Mouse (Mus musculus) naive thymus-derived CD4-positive, alpha-beta T cell, adult 5 months (primary cell): ENCODE measurements around the gene Vmn1r34. TPM values are rescaled to one million over a fixed set of nuclear protein-coding genes. Genes with fewer than 3 reads are reported as not detected.

Experiments
- polyA plus RNA-seq: library from polyadenylated mRNA; unstranded; fragments of 100-300 nt; shearing (Covaris generic); gene quantifications from one replicate; pipeline ENCODE4 v1.2.1, GENCODE M21; 2017

Vmn1r34 gene
- not detected for polyA plus RNA-seq

DNA sequence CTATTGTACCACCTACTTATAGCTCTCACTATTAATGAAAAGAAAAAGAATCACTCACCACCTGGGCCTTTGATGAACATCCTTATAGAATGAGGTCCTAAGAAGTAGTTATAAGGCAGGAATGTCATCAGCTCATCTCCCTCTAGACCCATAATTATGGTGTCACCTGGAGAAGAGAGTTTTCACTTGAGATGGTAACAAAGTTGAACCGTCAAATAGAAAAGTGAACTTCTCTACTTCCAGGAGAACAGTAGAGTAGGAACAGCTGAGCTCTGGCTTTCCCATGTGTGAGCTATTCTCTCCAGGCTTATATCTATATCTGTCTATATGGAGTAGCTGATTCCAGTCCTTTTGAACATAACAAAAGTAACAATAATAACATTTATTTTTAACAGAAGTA, at the start of gene Vmn1r34:
Vmn1r34 (minus strand) TSS at position 101 of the 400 bp plus-strand sequence.

DNA sequence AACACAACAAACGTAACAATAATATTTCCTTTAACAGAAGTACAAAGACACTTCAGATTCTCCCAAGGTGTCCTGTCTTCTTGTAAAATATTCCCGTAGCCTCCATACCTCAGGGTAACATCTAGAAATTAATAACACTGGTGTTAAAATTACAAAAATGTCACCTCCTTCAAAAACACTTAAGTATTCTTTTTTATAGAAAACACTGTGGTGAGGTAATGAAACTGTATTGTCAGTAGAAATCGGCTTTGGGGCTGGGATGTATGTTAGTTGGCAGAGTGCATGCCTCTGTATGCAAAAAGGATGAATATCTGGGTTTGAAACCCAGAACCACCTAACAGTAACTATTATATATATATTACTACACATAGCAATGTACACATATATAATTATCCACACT, 42.1 kb upstream of the Vmn1r34 start, which contains the start of gene Vmn1r35:
Vmn1r35 (minus strand) TSS at position 101 of the 400 bp plus-strand sequence.

DNA sequence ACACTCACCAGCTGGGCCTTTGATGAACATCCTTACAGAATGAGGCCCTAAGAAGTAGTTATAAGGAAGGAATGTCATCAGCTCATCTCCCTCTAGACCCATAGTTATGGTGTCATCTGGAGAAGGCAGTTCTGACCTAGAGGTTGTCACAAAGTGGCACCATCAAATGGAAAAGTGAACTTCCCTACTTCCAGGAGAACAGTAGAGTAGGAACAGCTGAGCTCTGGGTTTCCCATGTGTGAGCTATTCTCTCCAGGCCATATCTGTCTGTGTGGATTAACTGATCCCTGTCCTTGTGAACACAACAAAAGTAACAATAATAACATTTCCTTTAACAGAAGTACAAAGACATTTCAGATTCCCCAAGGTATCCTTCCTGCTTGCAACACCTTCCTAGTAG, 25.5 kb downstream of the Vmn1r34 start, which contains the start of gene Vmn1r33:
Vmn1r33 (minus strand) TSS at position 101 of the 400 bp plus-strand sequence.

Other genes starting within 250 kb of the Vmn1r34 start
- gene Mad2l1, start 108.5 kb downstream of the Vmn1r34 start, polyA plus RNA-seq: 14.4 TPM
- not detected for gene Vmn1r32, start 83.8 kb downstream of the Vmn1r34 start, polyA plus RNA-seq
- gene Vmn1r33, start 25.6 kb downstream of the Vmn1r34 start, polyA plus RNA-seq: not detected
- not detected for gene Vmn1r35, start 42.0 kb upstream of the Vmn1r34 start, polyA plus RNA-seq
- gene Vmn1r36, start 75.3 kb upstream of the Vmn1r34 start, polyA plus RNA-seq: not detected
- gene Vmn1r37, start 85.5 kb upstream of the Vmn1r34 start, polyA plus RNA-seq: not detected
- gene Vmn1r38, start 138.7 kb upstream of the Vmn1r34 start, polyA plus RNA-seq: 0.10 TPM
- gene Vmn1r39, start 166.7 kb upstream of the Vmn1r34 start, polyA plus RNA-seq: not detected